Mouse (Mus musculus): Measurements from ENCODE around the gene Aim2.

- TF ChIP-seq CTCF (IDR thresholded peaks at IDR 0.05), result no peak
- no peak for TF ChIP-seq EP300 (IDR thresholded peaks at IDR 0.05; ENCODE audit: insufficient read depth, low read depth, low read length)
These were observed 14.8 kb upstream of the Aim2 start for GRCm38 (mm10) chr1:173335903-173336302.

Data from heart, adult 2 months (tissue).